In the genomic region with DNA sequence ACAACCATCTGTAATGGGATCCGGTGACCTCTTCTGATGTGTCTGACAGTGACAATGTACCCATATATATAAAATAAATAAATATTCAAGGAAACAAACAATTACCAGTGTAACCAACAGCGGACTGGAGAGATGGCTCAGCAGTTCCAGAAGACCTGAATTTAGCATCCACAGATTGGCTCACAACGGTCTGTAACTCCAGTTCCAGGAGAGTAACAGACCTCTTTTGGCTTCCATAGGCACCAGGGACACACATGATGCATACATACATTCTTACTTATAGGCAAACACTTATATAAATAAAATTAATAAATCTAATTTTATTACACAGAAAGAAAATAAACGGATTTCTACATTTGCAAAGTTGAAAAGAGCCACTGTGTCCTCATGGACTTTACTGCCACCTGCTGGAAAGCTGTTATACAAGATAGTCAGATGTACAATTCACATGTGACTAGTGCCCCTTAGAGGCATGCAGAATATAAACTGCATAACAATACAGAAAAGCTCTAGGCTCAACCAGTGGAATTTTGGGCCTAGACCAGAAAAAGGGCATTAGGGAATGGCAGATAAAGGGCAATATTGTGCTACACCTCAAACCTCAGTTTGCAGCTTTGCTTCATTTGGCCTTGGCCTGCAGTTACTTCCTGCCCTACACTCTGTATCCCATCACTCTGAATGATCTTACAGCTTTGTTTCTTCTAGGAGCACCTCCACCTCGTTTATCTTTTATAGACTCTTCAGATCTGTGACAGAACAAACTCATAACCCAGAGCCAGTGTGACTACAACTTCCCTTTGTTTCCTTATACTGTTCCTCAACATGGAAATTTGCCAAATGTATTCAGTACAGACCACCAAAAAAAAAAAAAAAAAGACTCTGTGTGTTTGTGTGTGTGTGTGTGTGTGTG, we compare ENCODE assay signal across 9 mouse cellular contexts. TPM values are rescaled to one million over a fixed set of nuclear protein-coding genes. Genes with fewer than 3 reads are reported as not detected.
DNase-seq lines count a peak whose midpoint lies in the region; ATAC-seq and TF ChIP-seq lines count a peak whose summit lies in the region.
"Had no signal": no experiment of that assay in that cellular context is flagged by ENCODE, and none has a peak within 500 bp of the region (broad histone marks: within the 10 kb centered on the region; RNA-seq: fewer than 3 reads in every experiment).

No protein-coding gene starts in this region.

- no peak for TF ChIP-seq POLR2A in liver, adult 2 months (IDR thresholded peaks at IDR 0.05; ENCODE audit: extremely low read depth, insufficient read depth, low read length)

- peaks cover 38% of the 10 kb centered on the region for H3K36me3 ChIP-seq in liver, adult 2 months (ENCODE audit: control insufficient read depth, insufficient read depth, low read length)
- H3K36me3 ChIP-seq in G1E (replicated peaks): peaks cover 67% of the 10 kb centered on the region
- H3K36me3 ChIP-seq in lung, embryonic 14.5 days (ENCODE audit: insufficient read depth): peaks cover 36% of the 10 kb centered on the region
- peaks cover under 1% of the 10 kb centered on the region; the same call in 1 of the 2 replicates for H3K36me3 ChIP-seq in stomach, postnatal 0 days (ENCODE audit: control insufficient read depth, insufficient read depth, low read length)

- no peak for ATAC-seq in G1E (ENCODE audit: extremely low read depth, insufficient number of reproducible peaks, low FRiP score, poor library complexity, severe bottlenecking)
- peak; percentile 80 for ATAC-seq in lung, embryonic 14.5 days (ENCODE audit: insufficient read depth)
- peak; percentile 74; the same call in 1 of the 2 replicates for ATAC-seq in stomach, postnatal 0 days (ENCODE audit: low FRiP score, low TSS enrichment)
- no peak for ATAC-seq in erythroid progenitor cell, adult 5-6 weeks (replicated peaks; ENCODE audit: low FRiP score, poor library complexity, severe bottlenecking)

- H3K79me2 ChIP-seq in liver, adult 2 months (ENCODE audit: control insufficient read depth, insufficient read depth, low read length): peaks cover 6% of the 10 kb centered on the region; the same call in 1 of the 2 replicates

- TF ChIP-seq EP300 in stomach, postnatal 0 days (optimal IDR thresholded peaks at IDR 0.05): no peak

- H3K4me1 ChIP-seq in liver, adult 2 months (ENCODE audit: control insufficient read depth, insufficient read depth, low read length): peaks cover 2% of the 10 kb centered on the region; the same call in 1 of the 2 replicates
- peaks cover 2% of the 10 kb centered on the region for H3K4me1 ChIP-seq in G1E (ENCODE audit: insufficient read depth, low read depth, low read length)
- H3K4me1 ChIP-seq in lung, embryonic 14.5 days (ENCODE audit: insufficient read depth): no peaks in the 10 kb centered on the region
- no peaks in the 10 kb centered on the region for H3K4me1 ChIP-seq in stomach, postnatal 0 days (replicated peaks; ENCODE audit: control insufficient read depth, insufficient read depth)

- peak; percentile 52 for DNase-seq in liver, adult 2 months (ENCODE audit: extremely low read depth, low read depth, low spot score)
- DNase-seq in liver (no peak), G1E (ENCODE audit: low spot score) (no peak)
- DNase-seq in cerebellum, adult 9-10 months: peak; percentile 84
- peak; percentile 60 for DNase-seq in heart, postnatal 4 days
- DNase-seq in lung, embryonic 14.5 days: peak; percentile 94
- peak; percentile 45 for DNase-seq in stomach, postnatal 0 days (ENCODE audit: low spot score)

- TF ChIP-seq CTCF in liver, adult 2 months (IDR thresholded peaks at IDR 0.05; ENCODE audit: low read depth, low read length): peak; percentile 46
- TF ChIP-seq CTCF in G1E (IDR thresholded peaks at IDR 0.05; ENCODE audit: low read depth, low read length): peak; percentile 16; the same call in 1 of the 2 replicates
- TF ChIP-seq CTCF in lung, embryonic 14.5 days (IDR thresholded peaks at IDR 0.05; ENCODE audit: low read depth): peak; percentile 82
- TF ChIP-seq CTCF in stomach, postnatal 0 days (IDR thresholded peaks at IDR 0.05; ENCODE audit: low read depth): peak; percentile 94

- H3K9me3 ChIP-seq in G1E (replicated peaks): no peaks in the 10 kb centered on the region
- H3K9me3 ChIP-seq in lung, embryonic 14.5 days (ENCODE audit: low read depth, low read length): no peaks in the 10 kb centered on the region
- H3K9me3 ChIP-seq in stomach, postnatal 0 days (ENCODE audit: control insufficient read depth, low read length): no peaks in the 10 kb centered on the region
- H3K9me3 ChIP-seq: megakaryocyte, embryonic 14.5 days had no signal

- no peaks in the 10 kb centered on the region for H3K27me3 ChIP-seq in liver, adult 2 months (ENCODE audit: control insufficient read depth, insufficient read depth, low read length)
- H3K27me3 ChIP-seq in G1E (ENCODE audit: insufficient read depth, low read length): no peaks in the 10 kb centered on the region
- H3K27me3 ChIP-seq in lung, embryonic 14.5 days (ENCODE audit: insufficient read depth, low read length): no peaks in the 10 kb centered on the region
- no peaks in the 10 kb centered on the region for H3K27me3 ChIP-seq in stomach, postnatal 0 days (ENCODE audit: control insufficient read depth, insufficient read depth, low read length)
- H3K27me3 ChIP-seq: megakaryocyte, embryonic 14.5 days had no signal

- 72% methylated on average over 5 of the region's 5 CpGs for WGBS in liver, adult 2 months
- WGBS in lung, embryonic 14.5 days: 63% methylated on average over 5 of the region's 5 CpGs
- 59% methylated on average over 5 of the region's 5 CpGs for WGBS in stomach, postnatal 0 days

- H3K4me2 ChIP-seq in lung, embryonic 14.5 days: no peak overlapping the region
- H3K4me2 ChIP-seq in stomach, postnatal 0 days (replicated peaks; ENCODE audit: low read depth): no peak overlapping the region

- H3K9ac ChIP-seq in liver, adult 2 months (ENCODE audit: low read depth, low read length): no peak overlapping the region
- no peak overlapping the region for H3K9ac ChIP-seq in lung, embryonic 14.5 days
- H3K9ac ChIP-seq in stomach, postnatal 0 days (ENCODE audit: low read length): no peak overlapping the region

- H3K4me3 ChIP-seq in liver, adult 2 months (ENCODE audit: insufficient read depth, low read depth, low read length): no peak overlapping the region
- H3K4me3 ChIP-seq in G1E (ENCODE audit: low read depth, low read length): no peak overlapping the region
- H3K4me3 ChIP-seq in lung, embryonic 14.5 days (ENCODE audit: low read depth, low read length): no peak overlapping the region
- no peak overlapping the region for H3K4me3 ChIP-seq in stomach, postnatal 0 days (ENCODE audit: low read depth, low read length)
- H3K4me3 ChIP-seq: megakaryocyte, embryonic 14.5 days had no signal

- no peak overlapping the region for H3K27ac ChIP-seq in liver, adult 2 months (replicated peaks; ENCODE audit: insufficient read depth, low read depth, low read length)
- peak overlapping the region; percentile 43; the same call in 1 of the 2 replicates for H3K27ac ChIP-seq in lung, embryonic 14.5 days (ENCODE audit: low read depth)
- H3K27ac ChIP-seq in stomach, postnatal 0 days (replicated peaks): no peak overlapping the region

RNA-seq across cellular contexts. Expression of gene 2700081O15Rik, which starts 18.9 kb away (rescaled TPM):
- total RNA-seq in liver, adult 2 months (2014; rRNA removed): 1.7 and 2.3 TPM in 2 replicates
- 1.4 and 2.9 TPM in 2 replicates for polyA plus RNA-seq in liver, adult 2 months (2012; rRNA removed)
- total RNA-seq in G1E (2014; fragmentation: Nextera tagmentation): 8.4 and 10.7 TPM in 2 replicates
- 7.0 and 7.4 TPM in 2 replicates for total RNA-seq in G1E (2017)
- 23.1 and 29.4 TPM in 2 replicates for polyA plus RNA-seq in G1E (2012)
- 10 to 100 TPM; 28.4 to 28.5 TPM for total RNA-seq in heart, postnatal 4 days (2021)
- polyA plus RNA-seq in lung, embryonic 14.5 days (2014; fragmentation: Nextera tagmentation; extraction: Ambion mirVana): 8.6 and 9.5 TPM in 2 replicates
- 2.6 and 3.3 TPM in 2 replicates for polyA plus RNA-seq in stomach, postnatal 0 days (2015; fragmentation: Nextera tagmentation; extraction: Ambion mirVana)
- 1.1 TPM in 1 of 2 replicates, not detected in the other for total RNA-seq in erythroid progenitor cell, adult 5-6 weeks (2015; ENCODE audit: low replicate concordance)
- 0.39 TPM in 1 of 2 replicates, not detected in the other for total RNA-seq in erythroid progenitor cell, adult 5-6 weeks (2017; ENCODE audit: low replicate concordance)

RNA-seq across cellular contexts. Expression of gene Rtn3, which starts 46.8 kb away (rescaled TPM):
- total RNA-seq in liver, adult 2 months (2014; rRNA removed): 22.5 and 33.6 TPM in 2 replicates
- 45.7 and 50.0 TPM in 2 replicates for polyA plus RNA-seq in liver, adult 2 months (2012; rRNA removed)
- total RNA-seq in G1E (2014; fragmentation: Nextera tagmentation) (189 and 203 TPM in 2 replicates), G1E (2017) (50.5 and 62.7 TPM in 2 replicates)
- polyA plus RNA-seq in G1E (2012): 27.2 and 33.2 TPM in 2 replicates
- total RNA-seq in heart, postnatal 4 days (2021): 100 to 1,000 TPM; 119 TPM
- polyA plus RNA-seq in lung, embryonic 14.5 days (2014; fragmentation: Nextera tagmentation; extraction: Ambion mirVana): 107 and 112 TPM in 2 replicates
- polyA plus RNA-seq in stomach, postnatal 0 days (2015; fragmentation: Nextera tagmentation; extraction: Ambion mirVana): 116 and 120 TPM in 2 replicates
- 110 and 116 TPM in 2 replicates for total RNA-seq in erythroid progenitor cell, adult 5-6 weeks (2015; ENCODE audit: low replicate concordance)
- total RNA-seq in erythroid progenitor cell, adult 5-6 weeks (2017; ENCODE audit: low replicate concordance): 55.3 and 60.5 TPM in 2 replicates

RNA-seq across cellular contexts. Expression of gene Spindoc, which starts 53.5 kb away (rescaled TPM):
- total RNA-seq in liver, adult 2 months (2014; rRNA removed): 1.3 and 1.4 TPM in 2 replicates
- polyA plus RNA-seq in liver, adult 2 months (2012; rRNA removed): 3.0 and 4.4 TPM in 2 replicates
- total RNA-seq in G1E (2014; fragmentation: Nextera tagmentation) (13.3 and 18.1 TPM in 2 replicates), G1E (2017) (8.0 and 8.2 TPM in 2 replicates)
- polyA plus RNA-seq in G1E (2012): 31.8 and 34.2 TPM in 2 replicates
- total RNA-seq in heart, postnatal 4 days (2021): 10 to 100 TPM; 29.4 to 30.8 TPM
- 18.6 and 26.8 TPM in 2 replicates for polyA plus RNA-seq in lung, embryonic 14.5 days (2014; fragmentation: Nextera tagmentation; extraction: Ambion mirVana)
- polyA plus RNA-seq in stomach, postnatal 0 days (2015; fragmentation: Nextera tagmentation; extraction: Ambion mirVana): 13.5 and 14.2 TPM in 2 replicates
- total RNA-seq in erythroid progenitor cell, adult 5-6 weeks (2015; ENCODE audit: low replicate concordance): 4.2 TPM in 1 of 2 replicates, not detected in the other
- total RNA-seq in erythroid progenitor cell, adult 5-6 weeks (2017; ENCODE audit: low replicate concordance): 0.15 and 2.2 TPM in 2 replicates

RNA-seq across cellular contexts. Expression of gene Atl3, which starts 57.5 kb away (rescaled TPM):
- total RNA-seq in liver, adult 2 months (2014; rRNA removed): 69.9 and 74.5 TPM in 2 replicates
- polyA plus RNA-seq in liver, adult 2 months (2012; rRNA removed): 16.5 and 19.4 TPM in 2 replicates
- total RNA-seq in G1E (2014; fragmentation: Nextera tagmentation) (74.2 and 76.4 TPM in 2 replicates), G1E (2017) (58.2 and 64.6 TPM in 2 replicates)
- polyA plus RNA-seq in G1E (2012): 7.4 and 10.5 TPM in 2 replicates
- 10 to 100 TPM; 35.1 to 36.9 TPM for total RNA-seq in heart, postnatal 4 days (2021)
- 20.8 and 25.0 TPM in 2 replicates for polyA plus RNA-seq in lung, embryonic 14.5 days (2014; fragmentation: Nextera tagmentation; extraction: Ambion mirVana)
- 14.4 and 17.7 TPM in 2 replicates for polyA plus RNA-seq in stomach, postnatal 0 days (2015; fragmentation: Nextera tagmentation; extraction: Ambion mirVana)
- 36.8 and 46.9 TPM in 2 replicates for total RNA-seq in erythroid progenitor cell, adult 5-6 weeks (2015; ENCODE audit: low replicate concordance)
- 49.4 and 53.0 TPM in 2 replicates for total RNA-seq in erythroid progenitor cell, adult 5-6 weeks (2017; ENCODE audit: low replicate concordance)

Comparison
In these comparisons a context has a peak if more than half of its experiments do, and no peak if none do; other contexts are left out.
1. DNase-seq: peak in liver, adult 2 months (single experiment), cerebellum, adult 9-10 months (single experiment), heart, postnatal 4 days (single experiment), lung, embryonic 14.5 days (single experiment) and stomach, postnatal 0 days (single experiment); none in liver (single experiment) and G1E (single experiment).
2. CTCF ChIP-seq: peak in every context shown above with its lines; median percentile 94 in stomach, postnatal 0 days; 82 in lung, embryonic 14.5 days; 46 in liver, adult 2 months; 16 in G1E.
3. ATAC-seq: peak in lung, embryonic 14.5 days (single experiment) and stomach, postnatal 0 days (single experiment); none in G1E (single experiment) and erythroid progenitor cell, adult 5-6 weeks (single experiment).